Mouse (Mus musculus): ENCODE results near the gene Tmem251.

Gene Tmem251

DNA sequence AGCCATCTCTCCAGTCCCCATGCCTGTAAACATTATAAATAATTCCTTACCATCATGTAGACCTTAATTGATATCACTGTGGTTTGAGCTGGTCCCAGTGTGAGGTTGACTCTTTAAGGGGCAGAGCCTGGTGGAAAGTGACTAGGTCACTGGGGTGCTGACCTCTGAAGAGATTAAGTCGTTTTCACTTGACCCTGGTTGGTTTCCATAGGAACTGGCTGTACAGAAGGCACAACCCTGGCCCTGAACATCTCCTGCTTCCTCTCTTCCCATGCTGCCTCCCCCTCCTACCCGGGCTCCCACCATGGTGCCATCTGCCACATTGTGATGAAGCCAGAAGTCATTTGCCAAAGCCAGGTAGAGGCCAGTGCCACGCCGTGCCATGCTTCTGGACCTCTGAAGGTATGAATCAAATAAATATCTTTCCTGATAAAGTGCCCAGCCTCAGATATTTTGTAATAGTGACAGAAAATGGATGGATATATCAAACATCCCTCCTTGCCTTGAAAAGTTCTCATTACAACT lies 32.6 kb upstream of the Tmem251 start:
- no peak for DNase-seq

- no peak for DNase-seq
Measured at GRCm38 (mm10) chr12:102713153-102713865, 30.3 kb upstream of the Tmem251 start.

GRCm38 (mm10) chr12:102714116-102714515 lies 29.4 kb upstream of the Tmem251 start:
- DNase-seq = no peak

GRCm38 (mm10) chr12:102714654-102715395 lies 28.7 kb upstream of the Tmem251 start:
- no peak for DNase-seq

- DNase-seq = peak; percentile 56
Measured at GRCm38 (mm10) chr12:102719552-102720315, 23.8 kb upstream of the Tmem251 start.

GRCm38 (mm10) chr12:102722451-102722850 lies 21.1 kb upstream of the Tmem251 start:
- DNase-seq = no peak

DNA sequence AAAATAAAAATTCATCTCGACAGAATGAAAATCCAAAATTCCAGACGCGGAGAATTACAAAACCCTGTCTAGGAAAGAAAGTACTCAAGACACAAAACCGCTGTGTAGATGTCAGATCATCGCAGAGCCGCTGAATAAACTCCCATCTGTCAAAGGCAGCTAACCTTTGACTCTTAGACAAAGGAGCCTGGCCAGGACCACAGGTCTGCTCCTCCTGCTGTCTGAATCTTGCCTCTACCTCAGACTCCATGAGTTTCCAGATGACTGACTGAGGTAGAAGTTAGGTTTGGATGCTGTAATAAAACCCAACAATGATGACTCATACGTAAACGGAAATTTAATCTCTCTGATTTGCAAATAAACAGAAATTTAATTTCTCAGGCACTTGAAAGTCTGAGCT lies 20.6 kb upstream of the Tmem251 start:
- DNase-seq = no peak

GRCm38 (mm10) chr12:102723861-102724260 lies 19.7 kb upstream of the Tmem251 start:
- DNase-seq = no peak

DNA sequence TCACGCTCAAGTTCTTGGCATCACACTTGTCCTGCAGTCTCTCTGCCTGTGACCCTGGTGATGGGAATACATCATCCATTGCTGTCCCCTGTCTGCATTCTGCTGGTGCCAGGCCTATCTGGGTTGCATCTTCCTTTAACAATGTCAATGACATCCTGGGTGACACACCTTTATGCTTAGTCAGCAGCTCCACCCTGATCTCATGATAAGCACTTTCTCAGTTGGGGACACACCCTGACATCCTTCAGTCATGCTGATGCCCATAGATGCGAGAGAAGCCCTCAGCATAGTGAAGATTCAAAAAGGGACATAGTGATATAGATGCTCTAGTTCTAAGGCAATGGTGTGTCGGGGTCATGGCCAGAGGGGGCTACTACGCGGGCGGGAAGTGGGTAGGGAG lies 18.4 kb upstream of the Tmem251 start:
- no peak for DNase-seq

- no peak for DNase-seq
Measured at GRCm38 (mm10) chr12:102725761-102726175, 17.8 kb upstream of the Tmem251 start.

DNA sequence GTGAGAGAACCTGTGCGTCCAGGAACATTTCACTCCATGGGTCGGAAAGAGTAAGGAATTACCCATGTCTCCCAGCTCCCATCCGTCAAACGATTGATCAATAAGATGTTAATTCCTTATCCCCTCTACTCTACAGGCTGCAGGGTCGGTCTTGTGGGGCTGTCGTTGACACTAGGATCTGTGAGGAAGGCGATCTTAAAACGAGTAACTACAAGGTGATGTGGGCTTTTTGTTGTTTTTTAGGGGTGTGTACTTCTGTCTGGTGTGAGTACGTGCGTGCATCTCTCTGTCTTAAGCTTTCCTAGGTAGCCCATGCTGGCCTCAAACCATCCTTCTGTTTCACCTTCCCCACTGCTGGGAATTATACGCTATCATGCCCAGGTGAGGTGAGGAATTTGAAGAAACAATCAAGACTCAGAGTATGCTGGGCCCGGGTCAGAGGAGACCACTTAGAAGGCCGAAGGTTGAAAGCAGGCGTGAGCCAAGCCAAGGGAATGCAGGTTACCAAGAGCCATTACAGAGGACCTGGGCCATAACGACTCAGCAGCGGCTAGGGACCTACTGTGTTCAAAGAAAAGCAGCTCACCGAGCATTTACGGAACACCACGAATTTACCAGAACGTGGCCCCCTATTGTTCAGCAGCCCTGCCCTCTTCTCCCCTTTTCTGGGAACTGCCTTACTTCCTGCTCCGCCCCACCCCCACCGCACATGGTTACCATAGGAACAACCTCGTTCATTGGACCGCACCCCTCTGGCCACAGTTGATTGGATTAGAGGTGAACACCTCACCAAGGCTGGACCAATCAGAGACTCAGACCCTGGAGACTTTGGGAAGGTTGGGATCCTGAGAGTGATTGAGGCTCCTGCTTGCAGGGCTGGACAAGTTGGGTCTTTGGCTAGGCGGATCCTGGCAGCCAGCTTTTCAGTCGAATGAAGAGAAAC lies 13.4 kb upstream of the Tmem251 start:
- DNase-seq = peak; percentile 88

- no peak for DNase-seq
Measured at GRCm38 (mm10) chr12:102730798-102731619, 12.6 kb upstream of the Tmem251 start.

DNA sequence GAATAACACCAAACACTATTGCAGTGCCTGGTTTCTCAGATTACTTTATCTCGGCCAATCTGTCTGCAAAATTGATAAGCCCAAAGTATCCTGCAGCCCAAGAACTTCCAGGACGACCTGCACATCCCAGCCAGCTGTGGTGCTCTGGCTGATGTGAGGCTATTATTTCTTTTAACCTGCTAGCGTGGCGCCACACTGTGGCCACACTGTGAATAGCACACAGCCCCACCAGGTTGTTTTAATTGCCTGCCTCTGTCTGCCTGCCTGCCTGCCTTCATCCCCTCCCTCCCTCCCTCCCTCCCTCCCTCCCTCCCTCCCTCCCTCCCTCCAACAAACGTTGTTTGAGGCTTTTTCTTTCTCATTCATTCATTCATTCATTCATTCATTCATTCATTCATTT lies 10.2 kb upstream of the Tmem251 start:
- peak; percentile 62 for DNase-seq

DNA sequence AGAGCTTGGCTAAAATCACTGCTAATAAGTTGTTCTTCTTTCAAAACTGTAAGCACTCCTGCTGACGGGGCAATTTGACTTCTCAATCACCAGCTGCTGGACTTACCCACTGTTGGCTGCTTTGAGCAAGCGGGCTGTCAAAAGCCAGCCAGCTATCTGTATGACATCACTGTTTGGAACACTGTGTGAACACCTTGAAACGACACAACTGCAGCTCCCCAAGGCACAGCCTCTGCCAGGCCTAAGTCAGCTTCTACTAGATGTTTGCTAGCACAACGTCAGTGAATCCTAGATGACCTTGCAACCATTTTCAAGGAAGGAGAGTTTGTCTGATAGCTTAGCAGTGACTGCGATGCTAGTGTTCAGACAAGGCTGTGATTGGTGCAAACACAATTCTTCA lies 4.5 kb upstream of the Tmem251 start:
- DNase-seq = no peak

DNA sequence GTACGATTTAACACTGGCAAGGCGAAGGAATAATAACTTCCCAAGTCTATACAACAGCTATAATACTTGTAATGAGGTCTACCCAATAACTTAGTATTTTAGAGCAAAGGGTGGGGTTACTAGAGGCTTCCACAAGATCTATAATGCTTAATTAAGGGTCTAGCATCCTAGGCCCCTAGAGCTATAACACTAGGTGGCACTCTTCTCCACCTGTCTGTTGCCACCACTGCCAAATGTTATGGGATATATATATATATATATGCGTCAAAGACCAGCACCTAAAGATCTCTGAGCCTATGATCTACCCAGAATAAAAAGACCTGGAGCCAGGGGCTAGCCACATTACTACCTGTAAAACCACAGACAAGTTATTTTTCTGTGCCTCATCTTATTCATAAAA lies 3.3 kb upstream of the Tmem251 start:
- DNase-seq = no peak

- no peak for DNase-seq
Measured at GRCm38 (mm10) chr12:102742056-102742455, 1.5 kb upstream of the Tmem251 start.

DNA sequence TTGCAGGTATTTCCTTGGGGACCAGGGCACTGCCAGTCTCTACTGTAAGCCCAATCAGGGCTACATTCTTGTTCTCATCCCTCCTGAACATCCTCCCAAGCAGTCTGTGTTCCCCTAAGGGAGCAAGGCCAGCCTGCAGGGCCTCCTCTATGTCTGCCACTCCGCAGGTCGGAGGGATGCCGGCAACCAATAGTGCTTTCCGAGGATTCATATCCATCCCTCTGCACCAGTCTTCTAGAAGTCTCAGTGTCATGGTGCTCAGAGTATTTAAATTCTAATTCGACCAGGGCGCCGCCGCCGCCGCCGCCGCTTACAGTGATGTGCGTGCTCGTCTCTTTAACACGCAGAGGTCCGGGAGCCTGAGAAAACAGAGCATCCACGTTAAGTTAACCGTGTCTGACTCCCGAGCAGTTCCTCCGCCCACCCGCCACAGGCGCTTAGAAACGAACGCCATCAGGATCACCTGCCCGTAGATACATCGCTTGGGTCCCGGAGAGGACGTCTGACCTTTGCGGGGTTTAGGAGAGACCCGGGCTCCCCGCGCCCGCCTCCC lies 450 bp upstream of the Tmem251 start:
- no peak for DNase-seq

DNA sequence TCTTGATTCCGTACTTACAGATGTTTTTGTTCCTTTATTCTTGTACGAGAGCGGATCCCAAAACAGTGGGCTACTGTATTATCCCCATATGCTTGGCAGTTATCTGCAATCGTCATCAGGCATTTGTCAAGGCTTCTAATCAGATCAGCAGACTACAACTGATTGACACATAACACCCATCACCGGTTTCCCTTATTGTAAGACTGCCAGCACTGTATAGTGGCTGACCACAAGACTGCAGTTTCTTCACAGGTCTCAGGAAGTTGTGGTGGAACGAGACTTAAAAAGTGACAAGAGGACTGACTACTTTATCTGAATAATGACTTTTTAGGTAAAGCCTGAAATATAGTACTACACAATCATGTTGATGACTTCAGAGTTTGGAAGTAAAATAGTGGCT lies 1.3 kb downstream of the Tmem251 start:
- no peak for DNase-seq

- no peak for DNase-seq
Measured at GRCm38 (mm10) chr12:102748256-102748655, 4.7 kb downstream of the Tmem251 start.

GRCm38 (mm10) chr12:102756304-102756703 lies 12.7 kb downstream of the Tmem251 start:
- peak; percentile 40 for DNase-seq

All from right cerebral cortex, postnatal 4 days (tissue).